Mouse (Mus musculus) hindbrain, embryonic 14.5 days (tissue): ENCODE data around the gene Spata18. TPM values are rescaled to one million over a fixed set of nuclear protein-coding genes. Genes with fewer than 3 reads are reported as not detected.

ENCODE experiments used
- ATAC-seq: fragments of 200-750 bp; cut with Nextera tagmentation; 2 replicates; pipeline ENCODE4 v1.8.0; 2017; ENCODE audit warnings: moderate number of reproducible peaks, mild to moderate bottlenecking, moderate TSS enrichment, moderate library complexity; ENCODE audit not compliant: low FRiP score
- DNase-seq: peaks from one replicate; pipeline ENCODE4 v3.0.0-alpha.2; 2015; ENCODE audit warnings: low spot score
- H3K27ac ChIP-seq: fragments of 300-500 bp; sonication (generic); 2 replicates; pipeline ENCODE4 v1.5.1; 2014; ENCODE audit warnings: mild to moderate bottlenecking, moderate library complexity
- H3K27me3 ChIP-seq: fragments of 300-500 bp; sonication (generic); 2 replicates; pipeline ENCODE4 v1.6.1; 2014; ENCODE audit warnings: mild to moderate bottlenecking, low read length, mixed read lengths; ENCODE audit not compliant: control insufficient read depth, insufficient read depth
- H3K36me3 ChIP-seq: fragments of 300-500 bp; sonication (generic); replicated peaks from 2 replicates; pipeline ENCODE4 v1.6.1; 2014; ENCODE audit not compliant: control insufficient read depth, insufficient read depth
- H3K4me1 ChIP-seq: fragments of 300-500 bp; sonication (generic); replicated peaks from 2 replicates; pipeline ENCODE4 v1.6.1; 2014; ENCODE audit warnings: antibody characterized with exemption, low read length, mixed read lengths; ENCODE audit not compliant: control insufficient read depth, insufficient read depth
- H3K4me2 ChIP-seq: fragments of 300-500 bp; sonication (generic); replicated peaks from 2 replicates; pipeline ENCODE4 v1.6.1; 2014; ENCODE audit warnings: mild to moderate bottlenecking, moderate library complexity
- H3K4me3 ChIP-seq: fragments of 300-500 bp; sonication (generic); replicated peaks from 2 replicates; pipeline ENCODE4 v1.5.1; 2014; ENCODE audit warnings: mild to moderate bottlenecking, low read length
- H3K9ac ChIP-seq: fragments of 300-500 bp; sonication (generic); 2 replicates; pipeline ENCODE4 v1.6.1; 2014
- H3K9me3 ChIP-seq: fragments of 300-500 bp; sonication (generic); 2 replicates; pipeline ENCODE4 v1.6.1; 2016; ENCODE audit warnings: low read length; ENCODE audit not compliant: control insufficient read depth
- WGBS: fragments of 180-500 bp; shearing (Covaris S2); extraction: QIAGEN DNeasy Blood & Tissue Kit; methylation state at CpG from one replicate; pipeline ENCODE4 v1.1.7; 2014; 5-methylcytosine and 5-hydroxymethylcytosine counted together
- polyA plus RNA-seq: library from polyadenylated mRNA; unstranded; fragments of >200 nt; fragmentation: Nextera tagmentation; extraction: Ambion mirVana; gene quantifications from 2 replicates; pipeline ENCODE4 v1.2.1, GENCODE M21; 2014

Spata18 gene
- polyA plus RNA-seq, 1 experiment from 2014 or later = 1.4 TPM

GRCm38 (mm10) chr5:73701063-73701890, 50.1 kb downstream of the Spata18 start:
- no peak overlapping the region for H3K27ac ChIP-seq
- ATAC-seq (no peak), DNase-seq (no peak)
- WGBS = 74% methylated on average over 17 of the region's 17 CpGs
- H3K36me3 ChIP-seq = no peaks in the 10 kb centered on the region
- H3K4me1 ChIP-seq = 0 out of 2 replicates have a peak, but pooled peaks cover under 1% of the 10 kb centered on the region
- H3K9me3 ChIP-seq = no peaks in the 10 kb centered on the region
- no peak overlapping the region for H3K4me3 ChIP-seq
- H3K4me2 ChIP-seq = no peak overlapping the region
- H3K9ac ChIP-seq = no peak overlapping the region
- no peaks in the 10 kb centered on the region for H3K27me3 ChIP-seq

- 0 out of 2 replicates have a peak, but pooled peaks cover 4% of the 10 kb centered on the region for H3K4me1 ChIP-seq
- no peak overlapping the region for H3K9ac ChIP-seq
- ATAC-seq (no peak), DNase-seq (no peak)
- H3K9me3 ChIP-seq = no peaks in the 10 kb centered on the region
- H3K27ac ChIP-seq = no peak overlapping the region
- H3K4me2 ChIP-seq = no peak overlapping the region
- H3K36me3 ChIP-seq = no peaks in the 10 kb centered on the region
- no peaks in the 10 kb centered on the region for H3K27me3 ChIP-seq
- WGBS = 85% methylated on average over 12 of the region's 12 CpGs
- no peak overlapping the region for H3K4me3 ChIP-seq
Measured at GRCm38 (mm10) chr5:73701946-73702710, 50.9 kb downstream of the Spata18 start.

- no peak overlapping the region for H3K4me3 ChIP-seq
- 92% methylated on average over 4 of the region's 4 CpGs for WGBS
- H3K27me3 ChIP-seq = no peaks in the 10 kb centered on the region
- H3K9ac ChIP-seq = no peak overlapping the region
- H3K36me3 ChIP-seq = no peaks in the 10 kb centered on the region
- no peak for ATAC-seq
- no peak for DNase-seq
- no peak overlapping the region for H3K4me2 ChIP-seq
- H3K4me1 ChIP-seq = 0 out of 2 replicates have a peak, but pooled peaks cover 4% of the 10 kb centered on the region
- no peak overlapping the region for H3K27ac ChIP-seq
- H3K9me3 ChIP-seq = no peaks in the 10 kb centered on the region
Measured at GRCm38 (mm10) chr5:73703096-73703495, 51.9 kb downstream of the Spata18 start.

GRCm38 (mm10) chr5:73704263-73704662, 53.1 kb downstream of the Spata18 start:
- Histone ChIP-seq H3K9ac (no peak overlapping the region), H3K4me3 (no peak overlapping the region), H3K4me2 (no peak overlapping the region), H3K4me1 (0 out of 2 replicates have a peak, but pooled peaks cover 4% of the 10 kb centered on the region), H3K36me3 (no peaks in the 10 kb centered on the region), H3K9me3 (no peaks in the 10 kb centered on the region), H3K27me3 (no peaks in the 10 kb centered on the region), H3K27ac (no peak overlapping the region)
- DNase-seq = no peak
- WGBS = 41% methylated on average over 14 of the region's 14 CpGs
- ATAC-seq = no peak

- H3K27ac ChIP-seq = no peak overlapping the region
- ATAC-seq = no peak
- WGBS = 94% methylated on average over 8 of the region's 8 CpGs
- no peak for DNase-seq
- no peak overlapping the region for H3K4me3 ChIP-seq
- H3K9ac ChIP-seq = no peak overlapping the region
- no peaks in the 10 kb centered on the region for H3K36me3 ChIP-seq
- no peak overlapping the region for H3K4me2 ChIP-seq
- H3K4me1 ChIP-seq = 0 out of 2 replicates have a peak, but pooled peaks cover 4% of the 10 kb centered on the region
- no peaks in the 10 kb centered on the region for H3K9me3 ChIP-seq
- H3K27me3 ChIP-seq = no peaks in the 10 kb centered on the region
Measured at GRCm38 (mm10) chr5:73704757-73705156, 53.6 kb downstream of the Spata18 start.

GRCm38 (mm10) chr5:73705290-73705689, 54.1 kb downstream of the Spata18 start:
- 84% methylated on average over 5 of the region's 5 CpGs for WGBS
- H3K4me3 ChIP-seq = no peak overlapping the region
- no peak for ATAC-seq

GRCm38 (mm10) chr5:73712852-73713251, 61.7 kb downstream of the Spata18 start:
- no peak for ATAC-seq
- H3K36me3 ChIP-seq = no peaks in the 10 kb centered on the region
- H3K4me1 ChIP-seq = no peaks in the 10 kb centered on the region
- no peak for DNase-seq
- no peak overlapping the region for H3K9ac ChIP-seq
- H3K4me2 ChIP-seq = no peak overlapping the region
- H3K27ac ChIP-seq = no peak overlapping the region
- H3K27me3 ChIP-seq = no peaks in the 10 kb centered on the region
- 73% methylated on average over 7 of the region's 7 CpGs for WGBS
- no peaks in the 10 kb centered on the region for H3K9me3 ChIP-seq
- H3K4me3 ChIP-seq = no peak overlapping the region

More at GRCm38 (mm10) chr5:73705290-73705689, 54.1 kb downstream of the Spata18 start:
- H3K4me1 ChIP-seq = 0 out of 2 replicates have a peak, but pooled peaks cover 4% of the 10 kb centered on the region
- H3K4me2 ChIP-seq = no peak overlapping the region
- no peak for DNase-seq
- H3K9ac ChIP-seq = no peak overlapping the region
- no peaks in the 10 kb centered on the region for H3K36me3 ChIP-seq
- H3K27ac ChIP-seq = no peak overlapping the region
- H3K27me3 ChIP-seq = no peaks in the 10 kb centered on the region
- no peaks in the 10 kb centered on the region for H3K9me3 ChIP-seq

- Histone ChIP-seq H3K36me3 (no peaks in the 10 kb centered on the region), H3K4me2 (no peak overlapping the region), H3K9ac (no peak overlapping the region), H3K27ac (no peak overlapping the region), H3K9me3 (no peaks in the 10 kb centered on the region), H3K4me3 (no peak overlapping the region), H3K27me3 (no peaks in the 10 kb centered on the region), H3K4me1 (no peaks in the 10 kb centered on the region)
- DNase-seq (no peak), ATAC-seq (no peak)
- 34% methylated on average over 2 of the region's 2 CpGs for WGBS
Measured at GRCm38 (mm10) chr5:73716941-73717340, 65.8 kb downstream of the Spata18 start.

- Histone ChIP-seq H3K4me1 (no peaks in the 10 kb centered on the region), H3K9ac (no peak overlapping the region), H3K9me3 (no peaks in the 10 kb centered on the region), H3K27me3 (no peaks in the 10 kb centered on the region), H3K4me3 (no peak overlapping the region), H3K27ac (no peak overlapping the region), H3K36me3 (no peaks in the 10 kb centered on the region), H3K4me2 (no peak overlapping the region)
- WGBS = 75% methylated on average over 21 of the region's 21 CpGs
- DNase-seq (no peak), ATAC-seq (no peak)
Measured at GRCm38 (mm10) chr5:73721682-73722282, 70.6 kb downstream of the Spata18 start.
